Mouse (Mus musculus) neutrophil, adult 83 days (primary cell): ENCODE measurements around the gene Olfr1120. TPM values are rescaled to one million over a fixed set of nuclear protein-coding genes. Genes with fewer than 3 reads are reported as not detected.

ENCODE experiments used
- total RNA-seq, 2 experiments: library from RNA; stranded (reverse); gene quantifications; one replicate each; pipeline ENCODE4 v1.2.4; 2023

The Olfr1120 gene
- total RNA-seq = not detected

DNA sequence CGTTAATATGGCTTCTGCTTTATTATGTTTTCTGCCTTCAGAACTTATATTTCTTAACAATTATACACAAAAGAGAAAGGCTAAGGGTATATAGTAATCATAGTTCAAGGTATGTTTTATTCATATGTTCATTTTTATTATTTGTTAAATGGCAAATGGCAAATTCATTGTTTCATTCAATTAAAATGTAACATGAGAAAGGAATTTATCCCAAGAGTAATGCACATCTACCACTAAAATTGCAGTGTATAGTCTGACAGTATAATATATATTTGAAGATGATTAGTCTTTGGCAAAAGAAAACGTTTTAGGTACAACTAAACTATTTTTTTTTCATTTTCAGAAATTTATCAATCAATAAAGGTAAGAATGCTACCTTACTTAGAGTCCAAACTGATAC, at the start of gene Olfr1120:
TSS of gene Olfr1120 (plus strand) at position 301 of the 400 bp plus-strand sequence.

DNA sequence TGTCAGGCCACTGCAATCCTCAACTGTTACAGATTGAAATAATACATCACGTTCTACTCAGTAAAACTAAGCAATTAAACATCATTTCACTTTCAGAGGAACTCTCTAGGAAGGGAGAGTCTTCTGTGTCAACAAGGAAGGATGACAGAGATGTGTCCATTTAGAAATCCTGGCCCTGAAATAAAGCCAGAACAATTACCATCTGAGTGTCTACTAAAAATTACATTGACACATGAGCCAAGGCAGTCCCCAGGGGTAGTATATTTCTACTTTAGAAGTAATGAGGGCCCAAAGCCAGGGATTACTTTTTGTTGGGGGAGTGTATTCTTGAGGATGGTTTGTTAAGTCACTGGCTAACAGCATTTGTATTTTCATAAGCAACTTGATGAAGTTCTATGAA, 47.3 kb upstream of the Olfr1120 start, which contains the start of gene Olfr1118:
TSS of gene Olfr1118 (plus strand) at position 301 of the 400 bp plus-strand sequence.

DNA sequence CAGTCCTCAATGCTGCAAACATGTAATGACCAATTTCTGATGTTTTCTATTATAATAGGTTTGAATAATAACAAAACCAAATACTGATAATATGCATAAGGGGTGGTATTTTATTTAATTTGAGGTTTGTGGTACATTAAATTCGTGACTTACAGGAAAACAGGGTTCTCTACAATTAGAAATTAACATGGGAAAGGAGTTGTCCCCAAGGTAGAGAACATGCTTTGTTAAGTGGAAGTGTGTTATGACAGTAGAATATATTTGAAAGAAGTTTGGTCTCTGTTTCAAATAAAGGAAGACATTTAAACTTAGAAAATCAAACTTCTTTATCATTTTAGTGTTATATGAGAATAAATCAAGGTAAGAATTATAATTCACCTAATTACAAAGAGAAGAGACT, 15.0 kb downstream of the Olfr1120 start, which contains the start of gene Olfr1121:
TSS of gene Olfr1121 (plus strand) at position 301 of the 400 bp plus-strand sequence.

DNA sequence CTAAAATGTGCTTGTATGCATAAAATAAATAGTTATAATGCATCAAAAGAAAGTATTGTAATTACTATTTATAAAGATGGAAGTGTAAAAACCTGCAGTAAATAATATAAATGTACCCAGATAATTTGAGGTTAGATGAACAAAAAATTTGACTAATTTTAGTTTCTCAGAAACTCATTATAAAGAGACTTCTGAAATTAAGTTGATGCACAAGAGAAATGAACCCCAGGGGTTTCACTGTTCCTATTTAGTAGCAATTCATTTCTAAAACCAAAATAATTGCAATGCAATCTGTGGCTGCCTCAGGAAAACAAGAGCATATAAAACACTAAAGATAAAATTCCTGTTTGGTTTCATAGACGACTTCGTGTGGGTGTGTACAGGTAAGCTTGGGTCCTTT, 30.9 kb downstream of the Olfr1120 start, which contains the start of gene Olfr1122:
TSS of gene Olfr1122 (plus strand) at position 301 of the 400 bp plus-strand sequence.

Other genes starting within 250 kb of the Olfr1120 start
- not detected for gene Olfr259, start 240.2 kb upstream of the Olfr1120 start, total RNA-seq
- gene Olfr1110, start 214.5 kb upstream of the Olfr1120 start, total RNA-seq = not detected
- not detected for gene Olfr1111, start 202.2 kb upstream of the Olfr1120 start, total RNA-seq
- gene Olfr1112, start 167.0 kb upstream of the Olfr1120 start, total RNA-seq = not detected
- not detected for gene Olfr1113, start 145.8 kb upstream of the Olfr1120 start, total RNA-seq
- not detected for gene Olfr1115, start 106.8 kb upstream of the Olfr1120 start, total RNA-seq
- gene Olfr1116, start 87.3 kb upstream of the Olfr1120 start, total RNA-seq = not detected
- gene Olfr1118, start 47.2 kb upstream of the Olfr1120 start, total RNA-seq = not detected
- gene Olfr1121, start 15.1 kb downstream of the Olfr1120 start, total RNA-seq = not detected
- gene Olfr1122, start 31.0 kb downstream of the Olfr1120 start, total RNA-seq = not detected
- not detected for gene Olfr1123, start 61.8 kb downstream of the Olfr1120 start, total RNA-seq
- gene Olfr1124, start 75.5 kb downstream of the Olfr1120 start, total RNA-seq = not detected
- not detected for gene Olfr1126, start 99.1 kb downstream of the Olfr1120 start, total RNA-seq
- not detected for gene Pramel7, start 142.3 kb downstream of the Olfr1120 start, total RNA-seq
- not detected for gene Pramel6, start 151.8 kb downstream of the Olfr1120 start, total RNA-seq
- gene Olfr153, start 177.0 kb downstream of the Olfr1120 start, total RNA-seq = not detected
- not detected for gene Olfr1128, start 190.7 kb downstream of the Olfr1120 start, total RNA-seq
- not detected for gene Olfr1129, start 219.1 kb downstream of the Olfr1120 start, total RNA-seq